Mouse (Mus musculus): ENCODE data around the gene Plekhb2.

DNA sequence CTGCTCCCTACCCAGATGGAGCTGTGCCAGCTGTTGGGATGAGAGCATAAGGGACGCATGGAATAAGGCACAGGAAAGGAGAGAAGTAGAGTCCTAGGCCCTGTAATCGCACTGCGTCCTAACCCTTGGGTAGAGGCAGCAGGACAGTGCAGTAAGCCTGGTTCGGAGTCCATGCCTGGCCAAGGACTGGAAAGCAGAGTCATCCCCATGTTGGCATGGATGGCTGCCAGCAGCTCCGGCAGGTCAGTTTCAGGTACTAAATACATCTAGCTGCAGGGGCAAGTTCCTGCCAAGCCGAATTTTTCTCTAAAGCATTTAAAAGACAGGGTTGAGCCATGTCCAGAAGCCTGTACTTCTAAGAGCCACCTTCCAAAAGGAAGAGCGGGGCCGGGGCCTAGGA lies 41.3 kb upstream of the Plekhb2 start:
- no peak for TF ChIP-seq CTCF (IDR thresholded peaks at IDR 0.05; ENCODE audit: low read depth)
- no peak for TF ChIP-seq EP300 (IDR thresholded peaks at IDR 0.05; ENCODE audit: low read depth)

Data from liver, postnatal 0 days (tissue).